Mouse (Mus musculus) bone marrow macrophage, adult 2 months (primary cell): ENCODE measurements around the gene Gm4969. TPM values are rescaled to one million over a fixed set of nuclear protein-coding genes. Genes with fewer than 3 reads are reported as not detected.
A peak's percentile ranks its signal among the peaks of the same experiment; 100 is the strongest.

Source experiments
- H3K27ac ChIP-seq: 2 replicates; pipeline ENCODE4 v1.5.1; 2012; ENCODE audit warnings: low read depth, low read length; ENCODE audit not compliant: insufficient read depth
- H3K4me1 ChIP-seq: 2 replicates; pipeline ENCODE4 v1.6.1; 2012; ENCODE audit warnings: low read length; ENCODE audit not compliant: control insufficient read depth, insufficient read depth
- H3K4me3 ChIP-seq: 2 replicates; pipeline ENCODE4 v1.5.1; 2012; ENCODE audit warnings: mild to moderate bottlenecking, low read length, moderate library complexity; ENCODE audit not compliant: insufficient read depth
- CTCF ChIP-seq: IDR thresholded peaks from 2 replicates; pipeline ENCODE4 v1.5.1; 2012; ENCODE audit warnings: low read depth, mild to moderate bottlenecking, low read length, moderate library complexity
- POLR2A ChIP-seq: IDR thresholded peaks from 2 replicates; pipeline ENCODE4 v1.6.1; 2012; ENCODE audit warnings: mild to moderate bottlenecking, low read depth, low read length, borderline replicate concordance
- polyA plus RNA-seq: library from polyadenylated mRNA; stranded (reverse); fragments of >200 nt; gene quantifications from 2 replicates; pipeline ENCODE4 v1.2.4, GENCODE M21; 2012; ENCODE audit not compliant: missing spikeins, insufficient read depth, insufficient read length

Gm4969 gene
- polyA plus RNA-seq, 1 experiment, result not detected

GRCm38 (mm10) chr7:19094826-19095750 is 23.1 kb downstream of the Gm4969 start:
- Histone ChIP-seq H3K4me3 (peak overlapping the region; percentile 61), H3K27ac (no peak overlapping the region), H3K4me1 (no peaks in the 10 kb centered on the region)
- TF ChIP-seq POLR2A (no peak), CTCF (no peak)

- TF ChIP-seq POLR2A, result no peak
- TF ChIP-seq CTCF, result no peak
- no peak within 1 kb of the TSS for H3K27ac ChIP-seq
- H3K4me1 ChIP-seq, result no peaks in the 10 kb centered on the region
- peak within 1 kb of the TSS; percentile 61 for H3K4me3 ChIP-seq
Observed at GRCm38 (mm10) chr7:19094471-19094825, 23.7 kb downstream of the Gm4969 start, which contains the start of gene Six5. Gene Six5 (plus strand): TSS chr7:19094594.

GRCm38 (mm10) chr7:19093537-19094385 is 24.4 kb downstream of the Gm4969 start:
- no peak overlapping the region for H3K27ac ChIP-seq

GRCm38 (mm10) chr7:19093174-19093521 is 25.0 kb downstream of the Gm4969 start:
- H3K4me1 ChIP-seq, result no peaks in the 10 kb centered on the region
- H3K4me3 ChIP-seq, result peak overlapping the region; percentile 44
- no peak overlapping the region for H3K27ac ChIP-seq
- TF ChIP-seq POLR2A (no peak), CTCF (peak; percentile 41; the same call in 1 of the 2 replicates)

More at GRCm38 (mm10) chr7:19093537-19094385, 24.4 kb downstream of the Gm4969 start:
- Histone ChIP-seq H3K4me1 (no peaks in the 10 kb centered on the region), H3K4me3 (peak overlapping the region; percentile 61)
- TF ChIP-seq POLR2A, result no peak
- TF ChIP-seq CTCF, result no peak

- Histone ChIP-seq H3K4me1 (no peaks in the 10 kb centered on the region), H3K27ac (no peak overlapping the region), H3K4me3 (no peak overlapping the region)
- TF ChIP-seq POLR2A (no peak), CTCF (no peak)
Observed at GRCm38 (mm10) chr7:19092381-19093173, 25.6 kb downstream of the Gm4969 start.

- no peak overlapping the region for H3K4me3 ChIP-seq
- no peak overlapping the region for H3K27ac ChIP-seq
- H3K4me1 ChIP-seq, result no peaks in the 10 kb centered on the region
- no peak for TF ChIP-seq CTCF
- TF ChIP-seq POLR2A, result no peak
Observed at GRCm38 (mm10) chr7:19091913-19092312, 26.3 kb downstream of the Gm4969 start.

- no peak for TF ChIP-seq POLR2A
- TF ChIP-seq CTCF, result peak; percentile 58; the same call in 1 of the 2 replicates
Observed at GRCm38 (mm10) chr7:19088813-19089212, 29.4 kb downstream of the Gm4969 start.

GRCm38 (mm10) chr7:19086760-19087159 is 31.4 kb downstream of the Gm4969 start:
- H3K4me1 ChIP-seq, result peaks cover 15% of the 10 kb centered on the region
- TF ChIP-seq CTCF, result no peak
- no peak for TF ChIP-seq POLR2A
- no peak overlapping the region for H3K4me3 ChIP-seq
- no peak overlapping the region for H3K27ac ChIP-seq

More at GRCm38 (mm10) chr7:19088813-19089212, 29.4 kb downstream of the Gm4969 start:
- Histone ChIP-seq H3K4me1 (peaks cover 14% of the 10 kb centered on the region), H3K4me3 (no peak overlapping the region), H3K27ac (no peak overlapping the region)

GRCm38 (mm10) chr7:19086042-19086441 is 32.1 kb downstream of the Gm4969 start:
- Histone ChIP-seq H3K4me1 (peaks cover 15% of the 10 kb centered on the region), H3K27ac (no peak overlapping the region), H3K4me3 (no peak overlapping the region; the same call in 1 of the 2 replicates)
- TF ChIP-seq POLR2A, result no peak
- TF ChIP-seq CTCF, result no peak
